Mouse (Mus musculus) brain, embryonic 14.5 days (tissue): ENCODE data around the gene Klhl22. TPM values are rescaled to one million over a fixed set of nuclear protein-coding genes. Genes with fewer than 3 reads are reported as not detected.

ENCODE experiments used
- DNase-seq: peaks from one replicate; pipeline ENCODE4 v3.0.0-alpha.2; 2011; ENCODE audit warnings: low read depth
- CTCF ChIP-seq: fragments of 200-500 bp; IDR thresholded peaks from 2 replicates; pipeline ENCODE4 v1.5.1; 2012; ENCODE audit warnings: inconsistent platforms, mild to moderate bottlenecking, moderate library complexity, borderline replicate concordance; ENCODE audit not compliant: insufficient read depth, insufficient read length; ENCODE audit errors: extremely low read depth
- POLR2A ChIP-seq: fragments of 200-500 bp; IDR thresholded peaks from 2 replicates; pipeline ENCODE4 v1.6.1; 2012; ENCODE audit warnings: mild to moderate bottlenecking, inconsistent platforms, borderline replicate concordance; ENCODE audit not compliant: poor library complexity, insufficient read depth, insufficient read length, severe bottlenecking; ENCODE audit errors: extremely low read depth
- polyA plus RNA-seq: library from polyadenylated mRNA; depleted of rRNA; stranded (reverse); fragments of >200 nt; gene quantifications from 2 replicates; pipeline ENCODE4 v1.2.3, GENCODE M21; 2012

Klhl22 gene
- polyA plus RNA-seq, 1 experiment, result 109 TPM

DNA sequence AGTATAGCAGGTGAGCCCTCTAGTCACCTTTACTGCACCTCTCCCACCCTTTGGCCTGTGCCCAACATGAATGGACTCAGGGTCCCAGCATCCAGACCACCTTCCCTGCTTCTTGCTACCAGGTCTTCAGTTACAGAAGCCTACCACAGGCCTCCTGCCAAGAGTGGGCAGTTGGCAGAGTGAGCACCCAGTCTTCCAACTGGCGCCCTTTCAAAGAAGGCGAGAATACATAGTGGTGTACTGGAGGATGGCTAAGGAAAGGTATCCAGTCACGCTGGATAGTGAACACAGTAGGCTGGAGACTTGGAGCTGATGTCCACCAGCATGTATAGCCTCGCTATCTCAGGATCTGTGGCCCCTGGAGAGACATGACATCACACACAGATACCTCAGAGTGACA, 34.6 kb downstream of the Klhl22 start:
- TF ChIP-seq CTCF (no peak), POLR2A (no peak)
- no peak for DNase-seq

DNA sequence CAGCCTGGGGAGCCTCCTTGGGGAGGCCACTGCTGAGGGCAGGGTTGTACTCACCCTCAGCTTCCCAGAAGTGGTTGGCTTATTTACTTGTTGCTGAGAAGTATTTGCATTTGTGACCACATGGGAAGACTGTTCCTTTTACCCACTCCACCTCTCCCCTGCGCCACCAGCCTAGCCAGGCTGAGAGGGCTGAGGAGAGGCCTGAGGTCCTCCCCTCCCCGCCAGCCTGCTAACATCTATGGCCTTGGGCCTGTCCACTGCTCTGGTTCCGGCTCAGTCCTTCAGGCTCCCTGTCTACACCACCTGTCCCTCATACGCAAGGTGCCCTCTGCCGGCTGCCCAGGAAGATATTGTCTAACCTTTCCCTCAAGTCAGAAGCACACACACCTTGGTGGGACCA, 36.2 kb downstream of the Klhl22 start:
- TF ChIP-seq POLR2A (no peak), CTCF (no peak)
- DNase-seq, result no peak

DNA sequence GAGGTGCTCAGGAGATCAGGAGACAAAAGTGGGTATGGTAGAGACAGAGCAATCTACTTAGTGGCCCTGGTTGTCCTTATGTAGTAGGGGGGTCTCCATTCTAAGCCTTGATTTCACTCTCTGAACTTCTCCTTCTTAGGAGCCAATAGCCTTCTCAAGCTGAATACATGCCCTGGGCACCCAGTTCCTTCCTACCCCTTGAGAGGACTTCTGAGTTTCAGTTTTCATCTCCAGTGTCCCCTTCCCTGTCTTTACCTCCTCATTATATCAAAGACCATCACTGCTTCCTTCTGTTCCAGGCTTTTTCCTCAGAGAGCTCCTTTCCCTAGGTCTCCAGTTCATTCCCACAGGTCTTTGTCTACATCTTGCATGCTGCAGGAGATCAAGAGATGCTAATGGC, 37.1 kb downstream of the Klhl22 start:
- DNase-seq, result no peak
- no peak for TF ChIP-seq CTCF
- no peak for TF ChIP-seq POLR2A

DNA sequence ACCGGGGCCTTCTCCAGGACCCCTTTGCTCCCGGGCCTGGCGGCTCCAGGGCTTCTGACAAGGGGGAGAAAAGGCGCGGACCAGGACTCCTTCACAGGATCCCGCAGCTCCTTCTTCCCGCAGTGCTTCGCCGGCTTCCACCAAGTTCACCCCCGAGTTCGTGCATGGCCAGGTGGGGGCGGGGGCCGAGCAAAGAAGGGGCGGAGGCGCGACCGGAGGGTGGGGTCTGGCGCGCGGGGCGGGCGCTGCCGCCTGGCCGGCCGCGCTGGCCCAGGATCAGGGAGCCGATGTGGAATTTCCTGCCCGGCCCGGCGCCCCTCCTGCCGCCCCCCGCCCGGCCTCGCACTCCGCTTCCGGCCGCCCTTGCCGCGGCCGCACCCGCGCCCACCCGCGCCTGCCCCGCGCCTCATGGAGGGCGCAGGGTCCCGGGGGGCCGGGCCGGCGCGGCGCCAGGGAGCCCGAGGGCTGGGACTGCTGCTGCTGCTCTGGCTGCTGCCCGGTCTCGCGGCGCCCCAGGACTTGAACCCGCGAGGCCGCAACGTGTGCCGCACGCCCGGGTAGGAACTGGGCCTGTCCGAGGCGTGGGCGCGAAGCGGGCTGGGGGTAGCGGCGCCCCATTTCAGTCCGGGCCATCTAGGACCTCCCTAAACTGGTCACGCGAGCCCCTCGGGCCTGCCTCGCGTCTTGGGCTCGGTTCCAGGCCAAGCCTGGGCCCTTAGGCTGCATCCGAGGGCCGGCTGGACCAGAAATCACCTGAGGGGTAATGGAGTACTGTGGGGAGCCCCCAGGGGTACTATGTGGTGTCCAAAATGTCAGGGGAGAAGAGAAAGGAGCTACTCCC, 37.8 kb downstream of the Klhl22 start, which contains the start of gene Scarf2:
Gene Scarf2 (plus strand): TSS at position 312 of the 841 bp plus-strand sequence.
- DNase-seq, result no peak
- TF ChIP-seq POLR2A, result no peak
- TF ChIP-seq CTCF, result no peak

DNA sequence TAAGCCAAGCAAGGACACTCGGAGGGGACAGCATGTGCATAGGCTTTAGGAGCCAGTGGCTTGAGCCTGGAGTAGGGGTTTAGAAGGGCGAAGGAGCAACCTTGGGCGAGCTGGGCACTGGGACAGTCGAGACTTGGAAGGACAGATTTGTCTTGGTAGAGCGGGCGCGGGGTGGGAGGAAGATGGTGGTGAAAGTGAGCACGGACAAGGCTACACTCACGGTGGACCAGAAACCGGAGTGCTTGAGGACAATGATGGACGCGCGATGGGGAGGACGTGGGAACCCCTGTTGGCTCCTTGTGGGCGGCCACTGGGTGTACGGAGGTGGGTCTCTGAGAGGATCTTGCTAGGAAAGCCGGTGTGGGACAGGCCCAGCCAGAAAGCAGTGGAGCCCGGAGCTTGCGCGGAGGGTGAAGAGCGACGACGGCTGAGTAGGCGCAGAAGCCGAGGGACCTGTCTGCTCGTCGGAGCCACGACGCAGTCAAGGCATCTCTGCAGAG, 38.4 kb downstream of the Klhl22 start:
- DNase-seq, result no peak
- TF ChIP-seq POLR2A (no peak), CTCF (no peak)

DNA sequence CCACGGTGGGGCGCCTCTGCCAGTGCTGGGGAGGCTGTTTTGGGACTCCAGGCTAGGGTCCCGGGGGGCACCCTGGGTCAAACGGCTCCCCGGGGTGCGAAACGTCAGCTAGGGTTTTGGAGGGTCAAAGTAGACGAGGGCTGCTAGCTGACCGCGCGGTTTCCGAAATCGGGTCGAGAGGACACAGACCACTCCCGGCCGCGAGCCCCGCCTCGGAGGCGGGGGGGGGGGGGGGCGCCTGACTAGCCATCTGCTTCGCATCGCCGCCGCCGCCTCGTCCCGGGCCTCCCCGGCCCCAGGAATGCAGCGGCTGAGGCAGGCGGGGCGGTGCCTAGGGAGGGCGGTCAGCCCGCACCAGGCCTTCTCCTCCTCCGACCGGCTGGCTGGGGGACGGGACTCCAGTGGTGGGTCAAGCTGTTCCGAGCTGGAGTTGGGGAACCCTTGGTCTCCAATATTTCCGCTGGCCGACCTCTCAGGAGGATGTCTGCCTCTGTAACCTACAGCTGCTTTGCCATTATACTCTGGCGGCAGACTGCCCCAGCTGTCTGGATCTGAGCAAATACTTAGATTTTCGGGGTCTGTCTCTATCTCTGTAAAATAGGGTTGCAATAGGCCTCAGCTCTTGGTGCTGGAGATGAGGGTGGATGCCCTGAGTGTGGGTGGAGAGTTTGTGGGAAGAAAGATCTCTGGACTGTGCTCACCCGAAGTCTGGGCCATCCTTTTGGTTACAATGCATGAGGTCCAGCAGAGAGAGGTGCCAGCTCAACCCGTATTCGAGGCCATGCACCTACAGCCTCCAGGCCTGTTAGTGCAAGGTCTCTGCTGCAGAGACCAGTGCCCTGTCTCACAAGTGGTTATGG, 39.1 kb downstream of the Klhl22 start:
- TF ChIP-seq CTCF (no peak), POLR2A (no peak)
- no peak for DNase-seq

DNA sequence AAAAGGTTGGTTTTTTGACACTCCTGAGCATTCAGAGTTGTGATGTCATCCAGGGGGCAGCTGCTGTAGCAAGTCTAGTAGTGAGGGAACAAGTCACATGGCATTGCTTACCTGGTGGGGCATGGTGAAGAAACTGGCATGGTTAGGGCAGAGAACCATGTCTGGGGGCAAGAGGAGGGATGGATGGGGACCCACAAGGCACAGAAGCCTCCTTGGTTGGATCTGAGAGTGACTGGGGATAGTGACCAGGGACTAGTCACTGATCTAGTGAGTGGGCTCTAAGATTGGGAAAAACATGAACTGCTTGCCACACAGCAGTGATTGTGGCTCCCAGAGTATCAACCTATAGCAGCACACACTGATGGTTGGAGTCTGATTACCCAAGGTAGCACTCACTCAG, 40.2 kb downstream of the Klhl22 start:
- TF ChIP-seq CTCF (no peak), POLR2A (no peak)
- DNase-seq, result no peak

DNA sequence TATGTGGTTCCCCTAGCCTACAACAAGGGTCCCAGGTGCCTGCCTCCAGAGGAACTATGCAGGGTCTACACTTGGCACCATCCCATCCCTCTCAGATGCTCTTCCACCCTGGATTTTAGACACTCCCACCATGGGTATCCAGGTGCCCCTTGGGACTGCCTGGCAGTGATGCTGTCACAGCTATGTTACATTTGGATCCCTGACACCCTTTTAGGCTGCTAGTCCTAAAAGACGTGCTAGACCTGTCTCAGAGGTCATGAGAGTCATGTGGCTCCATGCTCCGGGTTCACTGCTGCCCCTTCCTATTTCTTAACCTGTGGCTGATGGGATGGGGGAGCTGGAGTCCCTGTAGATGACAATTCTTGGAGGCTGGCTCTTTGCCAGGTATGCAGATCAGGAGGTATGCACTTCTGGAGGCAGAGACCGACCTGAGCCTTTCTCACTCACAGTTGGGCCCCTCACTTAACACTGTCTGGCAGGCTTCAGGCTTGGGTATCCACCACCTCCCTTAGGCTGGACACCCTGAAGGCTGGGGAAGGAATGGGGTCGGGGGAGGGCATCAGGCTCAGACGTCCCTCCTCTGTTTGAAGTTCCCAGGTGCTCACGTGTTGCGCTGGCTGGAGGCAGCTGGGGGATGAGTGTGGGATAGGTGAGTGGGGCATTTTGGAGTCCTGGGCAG, 42.5 kb downstream of the Klhl22 start:
- no peak for TF ChIP-seq CTCF
- TF ChIP-seq POLR2A, result no peak
- no peak for DNase-seq

DNA sequence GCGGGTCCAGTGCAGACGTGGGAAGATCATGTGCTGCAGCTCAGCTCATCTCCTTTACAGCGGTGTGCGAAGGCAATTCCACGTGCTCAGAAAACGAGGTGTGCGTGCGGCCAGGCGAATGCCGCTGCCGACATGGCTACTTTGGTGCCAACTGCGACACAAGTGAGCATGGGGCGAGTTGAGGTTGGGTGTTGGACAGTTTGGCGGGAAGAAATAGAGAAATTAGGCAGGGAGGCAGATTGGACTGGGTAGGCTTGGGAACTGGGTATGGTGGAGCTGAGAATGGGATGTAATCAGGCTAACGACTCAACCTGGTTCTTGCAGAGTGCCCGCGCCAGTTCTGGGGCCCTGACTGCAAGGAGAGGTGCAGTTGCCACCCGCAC, 43.0 kb downstream of the Klhl22 start:
- no peak for TF ChIP-seq POLR2A
- DNase-seq, result no peak

DNA sequence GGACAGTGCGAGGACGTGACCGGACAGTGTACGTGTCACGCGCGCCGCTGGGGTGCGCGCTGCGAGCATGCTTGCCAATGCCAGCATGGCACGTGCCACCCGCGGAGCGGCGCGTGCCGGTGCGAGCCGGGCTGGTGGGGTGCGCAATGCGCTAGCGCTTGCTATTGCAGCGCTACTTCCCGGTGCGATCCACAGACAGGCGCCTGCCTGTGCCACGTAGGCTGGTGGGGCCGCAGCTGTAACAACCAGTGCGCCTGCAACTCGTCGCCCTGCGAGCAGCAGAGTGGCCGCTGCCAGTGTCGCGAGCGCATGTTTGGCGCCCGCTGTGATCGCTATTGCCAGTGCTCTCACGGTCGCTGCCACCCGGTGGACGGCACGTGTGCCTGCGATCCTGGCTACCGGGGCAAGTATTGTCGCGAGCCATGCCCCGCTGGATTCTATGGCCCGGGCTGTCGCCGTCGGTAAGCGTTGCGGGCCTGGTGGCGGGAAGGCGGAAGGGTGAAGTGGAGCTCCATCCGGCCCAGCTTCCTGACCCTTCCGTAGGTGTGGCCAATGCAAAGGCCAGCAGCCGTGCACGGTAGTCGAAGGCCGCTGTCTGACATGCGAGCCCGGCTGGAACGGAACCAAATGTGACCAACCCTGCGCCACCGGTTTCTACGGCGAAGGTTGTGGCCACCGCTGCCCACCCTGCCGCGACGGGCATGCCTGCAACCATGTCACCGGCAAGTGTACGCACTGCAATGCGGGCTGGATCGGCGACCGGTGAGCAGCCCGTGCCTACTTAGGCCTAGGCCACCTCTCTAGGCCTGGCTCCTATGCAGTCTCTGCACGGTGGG, 43.6 kb downstream of the Klhl22 start:
- TF ChIP-seq CTCF (no peak), POLR2A (no peak)
- DNase-seq, result peak; percentile 58
